Mouse (Mus musculus) macrophage (primary cell): ENCODE results near the gene Fam19a1. TPM values are rescaled to one million over a fixed set of nuclear protein-coding genes. Genes with fewer than 3 reads are reported as not detected.

Experiments
- H3K27ac ChIP-seq: fragments of 350-480 bp; formaldehyde crosslinking; 2 replicates; pipeline ENCODE4 v1.9.0; 2021
- H3K36me3 ChIP-seq: fragments of 350-480 bp; formaldehyde crosslinking; 2 replicates; pipeline ENCODE4 v1.9.0; 2021; ENCODE audit errors: inconsistent target
- H3K4me3 ChIP-seq: fragments of 350-480 bp; formaldehyde crosslinking; 2 replicates; pipeline ENCODE4 v1.9.0; 2021; ENCODE audit errors: inconsistent target
- H3K79me2 ChIP-seq: fragments of 350-480 bp; formaldehyde crosslinking; 2 replicates; pipeline ENCODE4 v1.9.0; 2021; ENCODE audit errors: inconsistent target
- WGBS: methylation state at CpG from one replicate; pipeline ENCODE4 v1.1.7; 2026; ENCODE audit warnings: inconsistent platforms; ENCODE audit not compliant: missing documents; 5-methylcytosine and 5-hydroxymethylcytosine counted together
- polyA plus RNA-seq: library from polyadenylated mRNA; stranded (reverse); fragments of 250-400 nt; gene quantifications from 3 replicates; pipeline ENCODE4 v1.2.4, GENCODE M21; 2018; ENCODE audit warnings: inconsistent platforms

Gene Fam19a1
- polyA plus RNA-seq, 1 experiment from 2014 or later = not detected

GRCm38 (mm10) chr6:96593031-96593430 lies 480.1 kb downstream of the Fam19a1 start:
- Histone ChIP-seq H3K79me2 (no peaks in the 10 kb centered on the region), H3K36me3 (no peaks in the 10 kb centered on the region), H3K4me3 (no peak overlapping the region), H3K27ac (no peak overlapping the region)
- WGBS = 92% methylated on average over 1 of the region's 1 CpGs

GRCm38 (mm10) chr6:96595201-96595600 lies 482.2 kb downstream of the Fam19a1 start:
- no peak overlapping the region for H3K27ac ChIP-seq
- H3K36me3 ChIP-seq = no peaks in the 10 kb centered on the region
- 100% methylated on average over 2 of the region's 10 CpGs for WGBS
- no peaks in the 10 kb centered on the region for H3K79me2 ChIP-seq
- H3K4me3 ChIP-seq = no peak overlapping the region

- H3K27ac ChIP-seq = no peak overlapping the region
- H3K36me3 ChIP-seq = no peaks in the 10 kb centered on the region
- no peak overlapping the region for H3K4me3 ChIP-seq
- WGBS = 83% methylated on average over 1 of the region's 1 CpGs
- no peaks in the 10 kb centered on the region for H3K79me2 ChIP-seq
These were observed 511.2 kb downstream of the Fam19a1 start for GRCm38 (mm10) chr6:96624196-96624595.

GRCm38 (mm10) chr6:96631518-96631917 lies 518.6 kb downstream of the Fam19a1 start:
- Histone ChIP-seq H3K4me3 (no peak overlapping the region), H3K27ac (no peak overlapping the region), H3K36me3 (no peaks in the 10 kb centered on the region), H3K79me2 (no peaks in the 10 kb centered on the region)
- WGBS = 73% methylated on average over 6 of the region's 6 CpGs

GRCm38 (mm10) chr6:96632243-96632642 lies 519.3 kb downstream of the Fam19a1 start:
- Histone ChIP-seq H3K36me3 (no peaks in the 10 kb centered on the region), H3K79me2 (no peaks in the 10 kb centered on the region), H3K27ac (no peak overlapping the region), H3K4me3 (no peak overlapping the region)
- 77% methylated on average over 3 of the region's 3 CpGs for WGBS

- WGBS = 94% methylated on average over 2 of the region's 2 CpGs
- Histone ChIP-seq H3K4me3 (no peak overlapping the region), H3K36me3 (no peaks in the 10 kb centered on the region), H3K27ac (no peak overlapping the region), H3K79me2 (no peaks in the 10 kb centered on the region)
These were observed 522.7 kb downstream of the Fam19a1 start for GRCm38 (mm10) chr6:96635663-96636062.

GRCm38 (mm10) chr6:96648742-96649141 lies 535.8 kb downstream of the Fam19a1 start:
- no peak overlapping the region for H3K27ac ChIP-seq
- H3K79me2 ChIP-seq = no peaks in the 10 kb centered on the region
- no peak overlapping the region for H3K4me3 ChIP-seq
- no peaks in the 10 kb centered on the region for H3K36me3 ChIP-seq
- WGBS = 93% methylated on average over 2 of the region's 2 CpGs

GRCm38 (mm10) chr6:96649267-96649666 lies 536.3 kb downstream of the Fam19a1 start:
- H3K79me2 ChIP-seq = no peaks in the 10 kb centered on the region
- no peaks in the 10 kb centered on the region for H3K36me3 ChIP-seq
- no peak overlapping the region for H3K4me3 ChIP-seq
- whole genome bisulfite sequencing = 85% methylated on average over 5 of the region's 5 CpGs
- no peak overlapping the region for H3K27ac ChIP-seq

- WGBS = 90% methylated on average over 1 of the region's 1 CpGs
- H3K79me2 ChIP-seq = no peaks in the 10 kb centered on the region
These were observed 553.4 kb downstream of the Fam19a1 start for GRCm38 (mm10) chr6:96666311-96666710.

GRCm38 (mm10) chr6:96677813-96678212 lies 564.9 kb downstream of the Fam19a1 start:
- H3K27ac ChIP-seq = no peak overlapping the region
- 84% methylated on average over 2 of the region's 3 CpGs for WGBS
- H3K4me3 ChIP-seq = no peak overlapping the region
- H3K79me2 ChIP-seq = no peaks in the 10 kb centered on the region
- no peaks in the 10 kb centered on the region for H3K36me3 ChIP-seq

More at GRCm38 (mm10) chr6:96666311-96666710, 553.4 kb downstream of the Fam19a1 start:
- Histone ChIP-seq H3K4me3 (no peak overlapping the region), H3K36me3 (no peaks in the 10 kb centered on the region), H3K27ac (no peak overlapping the region)

Other genes starting within 250 kb of the Fam19a1 start
- gene 1700123L14Rik, start 53.1 kb downstream of the Fam19a1 start, polyA plus RNA-seq = not detected in 3 replicates